Mouse (Mus musculus) CH12.LX (cell line): ENCODE data around the gene Cst8. TPM values are rescaled to one million over a fixed set of nuclear protein-coding genes. Genes with fewer than 3 reads are reported as not detected.

Experiments
- polyA plus RNA-seq: library from polyadenylated mRNA; unstranded; fragments of >175 nt; gene quantifications from 2 replicates; pipeline ENCODE4 v1.2.1, GENCODE M21; 2012; ENCODE audit warnings: low read depth; ENCODE audit not compliant: insufficient read length
- total RNA-seq, 2 experiments: library from RNA; depleted of rRNA; stranded (reverse); fragments of 300-350 nt in 1 of 2; fragments of >200 nt in 1 of 2; gene quantifications; 2 replicates each; pipeline ENCODE4 v1.2.3; 2012 to 2014

The Cst8 gene
- total and polyA plus RNA-seq, 3 experiments = not detected

Other genes with a start within 250 kb of the Cst8 start
- 68.2 and 84.7 TPM in 2 replicates for gene Nxt1, start 126.2 kb upstream of the Cst8 start, total RNA-seq (2012; rRNA removed)
- gene Nxt1, start 126.2 kb upstream of the Cst8 start, total RNA-seq (2014; rRNA removed) = 125 and 127 TPM in 2 replicates
- gene Nxt1, start 126.2 kb upstream of the Cst8 start, polyA plus RNA-seq = 77.1 and 80.6 TPM in 2 replicates
- 7.3 and 9.5 TPM in 2 replicates for gene Gzf1, start 117.8 kb upstream of the Cst8 start, total RNA-seq (2012; rRNA removed)
- gene Gzf1, start 117.8 kb upstream of the Cst8 start, total RNA-seq (2014; rRNA removed) = 8.1 and 8.5 TPM in 2 replicates
- gene Gzf1, start 117.8 kb upstream of the Cst8 start, polyA plus RNA-seq = 5.5 and 5.8 TPM in 2 replicates
- gene Napb, start 66.3 kb upstream of the Cst8 start, total RNA-seq (2012; rRNA removed) = 0.98 and 2.3 TPM in 2 replicates
- gene Napb, start 66.3 kb upstream of the Cst8 start, total RNA-seq (2014; rRNA removed) = 2.4 and 2.6 TPM in 2 replicates
- 1.5 and 1.6 TPM in 2 replicates for gene Napb, start 66.3 kb upstream of the Cst8 start, polyA plus RNA-seq
- gene Cstl1, start 48.4 kb upstream of the Cst8 start, total RNA-seq (2012; rRNA removed) = not detected in 2 replicates
- gene Cstl1, start 48.4 kb upstream of the Cst8 start, total RNA-seq (2014; rRNA removed) = not detected in 2 replicates
- gene Cstl1, start 48.4 kb upstream of the Cst8 start, polyA plus RNA-seq = not detected in 2 replicates
- not detected in 2 replicates for gene Cst11, start 27.3 kb upstream of the Cst8 start, total RNA-seq (2012; rRNA removed)
- gene Cst11, start 27.3 kb upstream of the Cst8 start, total RNA-seq (2014; rRNA removed) = not detected in 2 replicates
- gene Cst11, start 27.3 kb upstream of the Cst8 start, polyA plus RNA-seq = not detected in 2 replicates
- gene 8030411F24Rik, start 16.8 kb upstream of the Cst8 start, total RNA-seq (2012; rRNA removed) = not detected in 2 replicates
- not detected in 2 replicates for gene 8030411F24Rik, start 16.8 kb upstream of the Cst8 start, total RNA-seq (2014; rRNA removed)
- gene 8030411F24Rik, start 16.8 kb upstream of the Cst8 start, polyA plus RNA-seq = not detected in 2 replicates
- gene Cst12, start 9.4 kb upstream of the Cst8 start, total RNA-seq (2012; rRNA removed) = not detected in 2 replicates
- gene Cst12, start 9.4 kb upstream of the Cst8 start, total RNA-seq (2014; rRNA removed) = not detected in 2 replicates
- not detected in 2 replicates for gene Cst12, start 9.4 kb upstream of the Cst8 start, polyA plus RNA-seq
- not detected in 2 replicates for gene Cst13, start 21.3 kb downstream of the Cst8 start, total RNA-seq (2012; rRNA removed)
- not detected in 2 replicates for gene Cst13, start 21.3 kb downstream of the Cst8 start, total RNA-seq (2014; rRNA removed)
- gene Cst13, start 21.3 kb downstream of the Cst8 start, polyA plus RNA-seq = not detected in 2 replicates
- gene Cst9, start 36.4 kb downstream of the Cst8 start, total RNA-seq (2012; rRNA removed) = not detected in 2 replicates
- not detected in 2 replicates for gene Cst9, start 36.4 kb downstream of the Cst8 start, total RNA-seq (2014; rRNA removed)
- gene Cst9, start 36.4 kb downstream of the Cst8 start, polyA plus RNA-seq = not detected in 2 replicates
- gene 9230104L09Rik, start 66.3 kb downstream of the Cst8 start, total RNA-seq (2012; rRNA removed) = not detected in 2 replicates
- not detected in 2 replicates for gene 9230104L09Rik, start 66.3 kb downstream of the Cst8 start, total RNA-seq (2014; rRNA removed)
- gene 9230104L09Rik, start 66.3 kb downstream of the Cst8 start, polyA plus RNA-seq = not detected in 2 replicates
- 228 and 231 TPM in 2 replicates for gene Cst3, start 76.9 kb downstream of the Cst8 start, total RNA-seq (2012; rRNA removed)
- 170 and 209 TPM in 2 replicates for gene Cst3, start 76.9 kb downstream of the Cst8 start, total RNA-seq (2014; rRNA removed)
- 139 and 156 TPM in 2 replicates for gene Cst3, start 76.9 kb downstream of the Cst8 start, polyA plus RNA-seq
- gene Gm1330, start 204.5 kb downstream of the Cst8 start, total RNA-seq (2012; rRNA removed) = not detected in 2 replicates
- not detected in 2 replicates for gene Gm1330, start 204.5 kb downstream of the Cst8 start, total RNA-seq (2014; rRNA removed)
- not detected in 2 replicates for gene Gm1330, start 204.5 kb downstream of the Cst8 start, polyA plus RNA-seq
- gene Gm10750, start 218.5 kb downstream of the Cst8 start, total RNA-seq (2012; rRNA removed) = not detected in 2 replicates
- gene Gm10750, start 218.5 kb downstream of the Cst8 start, total RNA-seq (2014; rRNA removed) = not detected in 2 replicates
- not detected in 2 replicates for gene Gm10750, start 218.5 kb downstream of the Cst8 start, polyA plus RNA-seq